Mouse (Mus musculus) C2C12 (cell line): ENCODE data around the gene Tusc2.

Experiments used
- CTCF ChIP-seq: IDR thresholded peaks from one replicate; pipeline ENCODE4 v1.5.1; 2011; ENCODE audit not compliant: control insufficient read depth, insufficient read depth, insufficient read length
- MYOD1 ChIP-seq: IDR thresholded peaks from one replicate; pipeline ENCODE4 v1.6.1; 2011; ENCODE audit warnings: low read depth; ENCODE audit not compliant: control insufficient read depth, insufficient read length

- TF ChIP-seq CTCF (no peak), MYOD1 (no peak)
These were observed 33.8 kb downstream of the Tusc2 start for GRCm38 (mm10) chr9:107596619-107597569.
